Mouse (Mus musculus) C2C12 (cell line): ENCODE results near the gene Hist1h2bl.

Experiments
- CEBPB ChIP-seq: IDR thresholded peaks from one replicate; pipeline ENCODE4 v1.6.1; 2011; ENCODE audit warnings: low read depth, mild to moderate bottlenecking, control low read depth, moderate library complexity
- CTCF ChIP-seq: IDR thresholded peaks from one replicate; pipeline ENCODE4 v1.5.1; 2011; ENCODE audit not compliant: control insufficient read depth, insufficient read depth, insufficient read length
- FOSL1 ChIP-seq: IDR thresholded peaks from one replicate; pipeline ENCODE4 v1.8.0; 2011; ENCODE audit warnings: mild to moderate bottlenecking, low read length; ENCODE audit not compliant: poor library complexity, insufficient read depth, severe bottlenecking
- MAX ChIP-seq: IDR thresholded peaks from one replicate; pipeline ENCODE4 v1.6.1; 2011; ENCODE audit warnings: mild to moderate bottlenecking, control low read depth
- MYOD1 ChIP-seq: IDR thresholded peaks from one replicate; pipeline ENCODE4 v1.6.1; 2011; ENCODE audit warnings: low read depth; ENCODE audit not compliant: control insufficient read depth, insufficient read length
- MYOG ChIP-seq: IDR thresholded peaks from one replicate; pipeline ENCODE4 v1.6.1; 2011; ENCODE audit not compliant: control insufficient read depth, insufficient read length; ENCODE audit errors: extremely low read depth
- USF1 ChIP-seq: IDR thresholded peaks from one replicate; pipeline ENCODE4 v1.6.1; 2011; ENCODE audit warnings: low read depth, mild to moderate bottlenecking, control low read depth, moderate library complexity

GRCm38 (mm10) chr13:21753051-21753523 lies 37.1 kb upstream of the Hist1h2bl start:
- TF ChIP-seq USF1: peak; percentile 4
- no peak for TF ChIP-seq MYOG
- no peak for TF ChIP-seq CEBPB
- no peak for TF ChIP-seq MYOD1
- TF ChIP-seq CTCF: no peak
- TF ChIP-seq MAX: no peak
- TF ChIP-seq FOSL1: no peak
